Mouse (Mus musculus) CH12.LX (cell line): ENCODE measurements around the gene Hopx. TPM values are rescaled to one million over a fixed set of nuclear protein-coding genes. Genes with fewer than 3 reads are reported as not detected.

Experiments
- DNase-seq: peaks from one replicate; pipeline ENCODE4 v3.0.0-alpha.2; 2013; ENCODE audit errors: extremely low read depth
- H3K27ac ChIP-seq: 2 replicates; pipeline ENCODE4 v1.5.1; 2012; ENCODE audit warnings: low read depth, mild to moderate bottlenecking, control low read depth, moderate library complexity; ENCODE audit not compliant: insufficient read depth
- H3K27me3 ChIP-seq: replicated peaks from 2 replicates; pipeline ENCODE3; 2012; ENCODE audit warnings: inconsistent platforms
- H3K36me3 ChIP-seq, 2 experiments: replicated peaks in 1 of 2; 2 replicates each; pipeline versions ENCODE3 to v1.6.1; 2012; ENCODE audit warnings: inconsistent platforms in 1 of 2, low read length in 1 of 2, mild to moderate bottlenecking in 1 of 2, mixed read lengths in 1 of 2, moderate library complexity in 1 of 2; ENCODE audit not compliant: control insufficient read depth in 1 of 2, insufficient read depth in 1 of 2
- H3K4me1 ChIP-seq, 2 experiments: 2 replicates each; pipeline ENCODE4 v1.6.1; 2012; ENCODE audit warnings: inconsistent platforms in 1 of 2, moderate library complexity in 1 of 2; ENCODE audit not compliant: insufficient read depth in 2 of 2, control insufficient read depth in 1 of 2
- H3K4me2 ChIP-seq: 2 replicates; pipeline ENCODE4 v1.6.1; 2012; ENCODE audit warnings: low read depth, mild to moderate bottlenecking, control low read depth; ENCODE audit not compliant: poor library complexity, insufficient read depth, severe bottlenecking
- H3K4me3 ChIP-seq, 3 experiments: fragments of 150-350 bp in 1 of 3; sonication (generic) in 1 of 3; replicated peaks in 1 of 3; 2 replicates each; pipeline versions ENCODE3 to v1.5.1; 2011 to 2012; ENCODE audit warnings: low read depth in 2 of 3, low read length in 2 of 3, mild to moderate bottlenecking in 2 of 3, moderate library complexity in 2 of 3, control low read depth in 1 of 3, improper control_type of control experiment in 1 of 3, inconsistent platforms in 1 of 3, mixed read lengths in 1 of 3; ENCODE audit not compliant: poor library complexity in 1 of 3
- H3K79me2 ChIP-seq: replicated peaks from 2 replicates; pipeline ENCODE4 v1.6.1; 2012; ENCODE audit warnings: mild to moderate bottlenecking, moderate library complexity; ENCODE audit not compliant: control insufficient read depth, poor library complexity, insufficient read depth, severe bottlenecking; ENCODE audit errors: extremely low read depth
- H3K9ac ChIP-seq: 2 replicates; pipeline ENCODE4 v1.6.1; 2012; ENCODE audit warnings: low read depth, mild to moderate bottlenecking, control low read depth, moderate library complexity; ENCODE audit not compliant: insufficient read depth
- H3K9me3 ChIP-seq: replicated peaks from 2 replicates; pipeline ENCODE3; 2012; ENCODE audit warnings: low read length, inconsistent platforms, mixed read lengths
- CHD1 ChIP-seq: IDR thresholded peaks from 2 replicates; pipeline ENCODE4 v1.6.1; 2012; ENCODE audit warnings: low read depth, low read length, improper control_type of control experiment, inconsistent platforms
- CTCF ChIP-seq, 2 experiments: IDR thresholded peaks in 1 of 2; conservative IDR thresholded peaks in 1 of 2; 2 replicates each; pipeline ENCODE4 v1.5.1; 2011 to 2012; ENCODE audit warnings: low read depth in 2 of 2, low read length in 2 of 2, improper control_type of control experiment in 1 of 2, inconsistent platforms in 1 of 2, mild to moderate bottlenecking in 1 of 2, moderate library complexity in 1 of 2
- E2F4 ChIP-seq: IDR thresholded peaks from 2 replicates; pipeline ENCODE4 v1.6.1; 2011; ENCODE audit warnings: low read depth, low read length, improper control_type of control experiment; ENCODE audit not compliant: insufficient replicate concordance
- ETS1 ChIP-seq: conservative IDR thresholded peaks from 2 replicates; pipeline ENCODE4 v1.6.1; 2012; ENCODE audit warnings: low read depth, mild to moderate bottlenecking, inconsistent platforms, low read length, improper control_type of control experiment, moderate library complexity
- GABPA ChIP-seq: IDR thresholded peaks from 2 replicates; pipeline ENCODE4 v1.6.1; 2012; ENCODE audit warnings: low read depth, low read length, improper control_type of control experiment, inconsistent platforms; ENCODE audit not compliant: insufficient replicate concordance
- IRF4 ChIP-seq: IDR thresholded peaks from 2 replicates; pipeline ENCODE4 v1.6.1; 2014; ENCODE audit warnings: low read depth, mild to moderate bottlenecking, inconsistent platforms, low read length, improper control_type of control experiment
- JUND ChIP-seq: conservative IDR thresholded peaks from 2 replicates; pipeline ENCODE4 v1.6.1; 2011; ENCODE audit warnings: low read depth, low read length, improper control_type of control experiment
- KAT2A ChIP-seq: IDR thresholded peaks from 2 replicates; pipeline ENCODE4 v1.6.1; 2012; ENCODE audit warnings: low read length, improper control_type of control experiment, inconsistent platforms; ENCODE audit not compliant: insufficient replicate concordance
- MXI1 ChIP-seq: IDR thresholded peaks from 2 replicates; pipeline ENCODE4 v1.6.1; 2011; ENCODE audit warnings: mild to moderate bottlenecking, low read depth, low read length, improper control_type of control experiment
- NELFE ChIP-seq: IDR thresholded peaks from 2 replicates; pipeline ENCODE4 v1.6.1; 2011; ENCODE audit warnings: low read depth, low read length, improper control_type of control experiment
- NRF1 ChIP-seq: IDR thresholded peaks from 2 replicates; pipeline ENCODE4 v1.6.1; 2014; ENCODE audit warnings: low read depth, mild to moderate bottlenecking, inconsistent platforms, low read length, improper control_type of control experiment, moderate library complexity
- RAD21 ChIP-seq: IDR thresholded peaks from 2 replicates; pipeline ENCODE4 v1.6.1; 2011; ENCODE audit warnings: low read depth, mild to moderate bottlenecking, low read length, improper control_type of control experiment, moderate library complexity
- SIN3A ChIP-seq: IDR thresholded peaks from 2 replicates; pipeline ENCODE4 v1.6.1; 2012; ENCODE audit warnings: low read length, improper control_type of control experiment, inconsistent platforms
- USF1 ChIP-seq: IDR thresholded peaks from 2 replicates; pipeline ENCODE4 v1.6.1; 2014; ENCODE audit warnings: low read depth, mild to moderate bottlenecking, inconsistent platforms, low read length, improper control_type of control experiment
- ZKSCAN1 ChIP-seq: IDR thresholded peaks from 2 replicates; pipeline ENCODE4 v1.6.1; 2012; ENCODE audit warnings: low read depth, inconsistent platforms, low read length, improper control_type of control experiment, borderline replicate concordance
- dilution Hi-C: fragments of 300-500 bp; cut with MboI; formaldehyde crosslinking; loops from 2 replicates; pipeline ENCODE4 v1.14.3; 2020; ENCODE audit warnings: low sequenced_read_pairs; ENCODE audit not compliant: extremely low pct_unique_long_range_greater_than_20kb, extremely low pct_ligation_motif_present
- in situ Hi-C: fragments of 300-500 bp; cut with MboI; formaldehyde crosslinking; loops from 3 replicates; pipeline ENCODE4 v1.14.3; 2019; ENCODE audit warnings: low sequenced_read_pairs, low pct_ligation_motif_present, low pct_unique_long_range_greater_than_20kb, mixed read lengths
- polyA plus RNA-seq: library from polyadenylated mRNA; unstranded; fragments of >175 nt; gene quantifications from 2 replicates; pipeline ENCODE4 v1.2.1, GENCODE M21; 2012; ENCODE audit warnings: low read depth; ENCODE audit not compliant: insufficient read length
- total RNA-seq, 2 experiments: library from RNA; depleted of rRNA; stranded (reverse); fragments of 300-350 nt in 1 of 2; fragments of >200 nt in 1 of 2; gene quantifications; 2 replicates each; pipeline ENCODE4 v1.2.3; 2012 to 2014

Gene Hopx
- total and polyA plus RNA-seq, 3 experiments, result 15.1 to 26.4 (median 20.0) TPM

DNA sequence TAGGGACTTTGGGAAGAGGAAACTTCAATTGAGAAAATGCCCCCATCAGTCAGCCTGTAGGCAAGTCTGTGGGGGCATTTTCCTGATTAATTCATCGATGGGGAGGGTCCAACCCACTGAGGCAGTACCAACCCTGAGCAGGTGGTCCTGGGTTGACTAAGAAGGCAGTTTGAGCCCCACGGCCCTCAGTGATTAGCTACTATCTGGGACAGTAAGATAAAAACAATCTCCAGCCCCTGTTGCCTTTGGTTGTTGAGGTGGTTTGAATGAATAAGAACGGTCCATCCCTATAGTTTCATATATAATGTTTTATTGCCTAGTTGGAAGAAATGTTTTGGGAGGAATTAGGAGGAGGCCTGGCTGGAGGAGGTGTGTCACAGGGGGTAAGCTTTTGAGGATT, 36.8 kb upstream of the Hopx start:
- dilution Hi-C loops (no loop called here), in situ Hi-C loops (no loop called here)
- Histone ChIP-seq H3K4me1 (peaks cover 0 to 2% of the 10 kb centered on the region in 2 experiments; a peak in 1 of 4 replicates), H3K27ac (no peak overlapping the region), H3K27me3 (no peaks in the 10 kb centered on the region), H3K9me3 (no peaks in the 10 kb centered on the region), H3K79me2 (no peaks in the 10 kb centered on the region), H3K4me2 (no peak overlapping the region), H3K36me3 (no peaks in the 10 kb centered on the region), H3K4me3 (no peak overlapping the region), H3K9ac (no peak overlapping the region)
- no peak for DNase-seq
- no peak for TF ChIP-seq ZKSCAN1
- no peak for TF ChIP-seq CTCF (conservative IDR thresholded peaks at IDR 0.05 in 1 of 2, IDR thresholded peaks at IDR 0.05 in 1 of 2; ENCODE audit: low read depth in 2 of 2, low read length in 2 of 2)
- TF ChIP-seq KAT2A, result no peak
- no peak for TF ChIP-seq RAD21
- no peak for TF ChIP-seq ETS1
- TF ChIP-seq SIN3A, result no peak
- TF ChIP-seq, all 38 proteins: peak for 0

DNA sequence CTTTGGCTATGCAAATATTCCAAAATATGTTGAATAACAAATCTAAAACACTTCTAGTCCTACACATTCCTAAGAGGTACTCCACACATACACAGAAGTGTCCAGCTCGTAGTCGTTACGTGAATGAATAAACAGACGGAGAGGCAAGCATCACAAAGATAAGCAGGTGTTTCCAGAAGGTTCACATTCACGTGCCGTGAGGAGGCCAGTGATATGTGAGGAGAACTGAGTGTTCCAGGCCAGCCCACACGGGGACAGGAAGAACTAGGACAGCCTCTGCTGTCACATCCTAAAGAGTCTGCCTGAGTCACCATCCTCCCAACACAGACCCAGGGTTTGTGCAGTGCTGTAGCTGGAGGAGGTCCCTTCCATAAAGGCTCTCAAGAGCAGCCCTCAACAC, 36.2 kb upstream of the Hopx start:
- Histone ChIP-seq H3K27ac (no peak overlapping the region), H3K4me2 (no peak overlapping the region), H3K36me3 (no peaks in the 10 kb centered on the region), H3K27me3 (no peaks in the 10 kb centered on the region), H3K79me2 (no peaks in the 10 kb centered on the region), H3K4me3 (no peak overlapping the region), H3K4me1 (peaks cover 0 to 4% of the 10 kb centered on the region in 2 experiments; a peak in 1 of 4 replicates), H3K9me3 (no peaks in the 10 kb centered on the region), H3K9ac (no peak overlapping the region)
- dilution Hi-C loops (no loop called here), in situ Hi-C loops (no loop called here)
- no peak for DNase-seq
- no peak for TF ChIP-seq IRF4
- no peak for TF ChIP-seq ZKSCAN1

DNA sequence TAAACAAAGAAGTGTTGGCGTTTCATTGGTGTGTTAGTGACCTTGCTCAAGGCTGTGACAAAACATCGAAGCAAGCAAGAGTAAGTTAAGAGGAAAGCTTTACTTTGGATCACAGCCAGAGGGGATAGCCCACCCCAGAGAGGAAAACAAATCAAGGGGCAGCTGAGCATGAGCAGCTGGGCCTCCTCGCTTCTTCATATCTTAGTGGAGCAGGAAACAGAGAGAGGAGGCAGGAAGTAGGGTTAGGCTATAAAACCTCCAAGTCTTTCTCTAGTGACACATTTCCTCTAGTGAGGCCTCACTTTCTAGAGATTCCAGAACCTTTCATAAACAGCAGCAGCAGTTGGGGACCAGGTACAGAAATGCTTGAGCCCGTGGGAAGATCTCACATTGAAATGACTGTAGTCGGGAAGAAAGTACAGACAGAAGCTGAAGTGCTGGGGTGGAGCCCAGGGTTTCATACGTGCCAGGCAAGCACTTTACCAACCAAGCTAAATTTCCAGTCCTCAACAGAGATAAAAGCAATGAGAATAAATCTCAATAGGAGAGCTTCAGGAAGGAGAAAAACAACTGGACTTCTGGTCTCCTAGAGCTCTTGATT, 33.2 kb upstream of the Hopx start:
- Histone ChIP-seq H3K27me3 (no peaks in the 10 kb centered on the region), H3K27ac (no peak overlapping the region), H3K4me3 (no peak overlapping the region), H3K9ac (no peak overlapping the region), H3K79me2 (no peaks in the 10 kb centered on the region), H3K4me1 (peaks cover 13 to 25% of the 10 kb centered on the region in 2 experiments), H3K4me2 (no peak overlapping the region), H3K9me3 (no peaks in the 10 kb centered on the region)
- dilution Hi-C loops (no loop called here), in situ Hi-C loops (no loop called here)
- no peak for DNase-seq
- no peak for TF ChIP-seq USF1
- no peak for TF ChIP-seq CHD1
- TF ChIP-seq NRF1, result no peak
- TF ChIP-seq MXI1, result no peak
- TF ChIP-seq E2F4, result no peak
- no peak for TF ChIP-seq JUND
- no peak for TF ChIP-seq NELFE
- TF ChIP-seq GABPA, result no peak
- TF ChIP-seq, all 38 proteins: peak for 0
- no peaks in the 10 kb centered on the region for H3K36me3 ChIP-seq
